Mouse (Mus musculus) MEL (cell line): ENCODE measurements around the gene Gas1. TPM values are rescaled to one million over a fixed set of nuclear protein-coding genes. Genes with fewer than 3 reads are reported as not detected.

ENCODE experiments used
- DNase-seq: peaks from one replicate; pipeline ENCODE4 v3.0.0; 2011; ENCODE audit warnings: low read depth, low spot score
- H3K27ac ChIP-seq: 2 replicates; pipeline ENCODE4 v1.5.1; 2012; ENCODE audit warnings: low read depth, mild to moderate bottlenecking, control low read depth, low read length, moderate library complexity; ENCODE audit not compliant: control insufficient read depth
- H3K27me3 ChIP-seq, 2 experiments: fragments of 150-350 bp in 1 of 2; sonication (generic) in 1 of 2; 2 replicates each; pipeline ENCODE4 v1.6.1; 2012; ENCODE audit warnings: low read length in 2 of 2, mild to moderate bottlenecking in 2 of 2, improper control_type of control experiment in 1 of 2, moderate library complexity in 1 of 2; ENCODE audit not compliant: insufficient read depth in 2 of 2, control insufficient read depth in 1 of 2
- H3K36me3 ChIP-seq, 2 experiments: 2 replicates each; pipeline ENCODE4 v1.6.1; 2012 to 2014; ENCODE audit warnings: low read length in 2 of 2, improper control_type of control experiment in 1 of 2, inconsistent platforms in 1 of 2, mild to moderate bottlenecking in 1 of 2; ENCODE audit not compliant: insufficient read depth in 2 of 2, control insufficient read depth in 1 of 2
- H3K4me1 ChIP-seq, 2 experiments: fragments of 150-350 bp in 1 of 2; sonication (generic) in 1 of 2; 2 replicates each; pipeline ENCODE4 v1.6.1; 2012; ENCODE audit warnings: low read length in 2 of 2, improper control_type of control experiment in 1 of 2, mild to moderate bottlenecking in 1 of 2; ENCODE audit not compliant: insufficient read depth in 2 of 2, control insufficient read depth in 1 of 2
- H3K4me3 ChIP-seq, 2 experiments: fragments of 150-350 bp in 1 of 2; sonication (generic) in 1 of 2; 2 replicates each; pipeline ENCODE4 v1.5.1; 2012; ENCODE audit warnings: low read depth in 2 of 2, low read length in 2 of 2, mild to moderate bottlenecking in 2 of 2, moderate library complexity in 2 of 2, control low read depth in 1 of 2, improper control_type of control experiment in 1 of 2; ENCODE audit not compliant: control insufficient read depth in 1 of 2, insufficient read depth in 1 of 2
- H3K79me2 ChIP-seq: 2 replicates; pipeline ENCODE4 v1.6.1; 2012; ENCODE audit warnings: mild to moderate bottlenecking, low read length, moderate library complexity; ENCODE audit not compliant: control insufficient read depth, poor library complexity, insufficient read depth
- H3K9ac ChIP-seq: 2 replicates; pipeline ENCODE4 v1.6.1; 2012; ENCODE audit warnings: low read depth, mild to moderate bottlenecking, control low read depth, low read length, moderate library complexity; ENCODE audit not compliant: control insufficient read depth, poor library complexity, severe bottlenecking
- H3K9me3 ChIP-seq: fragments of 150-350 bp; sonication (generic); replicated peaks from 2 replicates; pipeline ENCODE4 v1.6.1; 2012; ENCODE audit warnings: mild to moderate bottlenecking, low read length, improper control_type of control experiment, moderate library complexity; ENCODE audit not compliant: insufficient read depth
- CHD2 ChIP-seq: IDR thresholded peaks from 2 replicates; pipeline ENCODE4 v1.6.1; 2011; ENCODE audit warnings: low read length, improper control_type of control experiment
- CTCF ChIP-seq, 3 experiments: IDR thresholded peaks in 2 of 3; conservative IDR thresholded peaks in 1 of 3; 2 replicates each; pipeline ENCODE4 v1.5.1; 2011 to 2012; ENCODE audit warnings: low read length in 3 of 3, low read depth in 2 of 3, mild to moderate bottlenecking in 2 of 3, improper control_type of control experiment in 1 of 3, inconsistent platforms in 1 of 3, mixed read lengths in 1 of 3, moderate library complexity in 1 of 3; ENCODE audit not compliant: control insufficient read depth in 1 of 3, insufficient read depth in 1 of 3, poor library complexity in 1 of 3, severe bottlenecking in 1 of 3
- ELF1 ChIP-seq: IDR thresholded peaks from 2 replicates; pipeline ENCODE4 v1.6.1; 2014; ENCODE audit warnings: low read depth, mild to moderate bottlenecking, inconsistent platforms, low read length, improper control_type of control experiment, moderate library complexity
- EP300 ChIP-seq, 2 experiments: IDR thresholded peaks; 2 replicates each; pipeline ENCODE4 v1.6.1; 2011; ENCODE audit warnings: improper control_type of control experiment in 2 of 2, low read length in 2 of 2, low read depth in 1 of 2, mild to moderate bottlenecking in 1 of 2
- GABPA ChIP-seq: IDR thresholded peaks from 2 replicates; pipeline ENCODE4 v1.6.1; 2012; ENCODE audit warnings: low read depth, mild to moderate bottlenecking, inconsistent platforms, low read length, improper control_type of control experiment, moderate library complexity
- HCFC1 ChIP-seq: IDR thresholded peaks from 2 replicates; pipeline ENCODE4 v1.6.1; 2012; ENCODE audit warnings: low read depth, mild to moderate bottlenecking, inconsistent platforms, low read length, improper control_type of control experiment, moderate library complexity
- JUND ChIP-seq: IDR thresholded peaks from 2 replicates; pipeline ENCODE4 v1.6.1; 2011; ENCODE audit warnings: low read depth, mild to moderate bottlenecking, improper control_type of control experiment, low read length
- MEF2A ChIP-seq: IDR thresholded peaks from 2 replicates; pipeline ENCODE4 v1.6.1; 2014; ENCODE audit warnings: low read depth, mild to moderate bottlenecking, inconsistent platforms, low read length, improper control_type of control experiment; ENCODE audit not compliant: poor library complexity, insufficient replicate concordance, severe bottlenecking; ENCODE audit errors: extremely low read depth
- MXI1 ChIP-seq: IDR thresholded peaks from 2 replicates; pipeline ENCODE4 v1.6.1; 2011; ENCODE audit warnings: mild to moderate bottlenecking, low read depth, low read length, improper control_type of control experiment
- MYB ChIP-seq: IDR thresholded peaks from 2 replicates; pipeline ENCODE4 v1.6.1; 2011; ENCODE audit warnings: mild to moderate bottlenecking, low read depth, low read length, improper control_type of control experiment
- MYC ChIP-seq: IDR thresholded peaks from 2 replicates; pipeline ENCODE4 v1.6.1; 2011; ENCODE audit warnings: low read depth, mild to moderate bottlenecking, low read length, improper control_type of control experiment, moderate library complexity
- POLR2A ChIP-seq, 2 experiments: IDR thresholded peaks; 2 replicates each; pipeline ENCODE4 v1.6.1; 2011 to 2012; ENCODE audit warnings: low read length in 2 of 2, mild to moderate bottlenecking in 2 of 2, control low read depth in 1 of 2, improper control_type of control experiment in 1 of 2, low read depth in 1 of 2, moderate library complexity in 1 of 2; ENCODE audit not compliant: control insufficient read depth in 1 of 2, insufficient read depth in 1 of 2, poor library complexity in 1 of 2
- POLR2AphosphoS2 ChIP-seq: IDR thresholded peaks from 2 replicates; pipeline ENCODE4 v1.6.1; 2011; ENCODE audit warnings: low read length, improper control_type of control experiment
- RCOR1 ChIP-seq: IDR thresholded peaks from 2 replicates; pipeline ENCODE4 v1.6.1; 2012; ENCODE audit warnings: low read depth, mild to moderate bottlenecking, inconsistent platforms, low read length, improper control_type of control experiment
- SIN3A ChIP-seq: IDR thresholded peaks from 2 replicates; pipeline ENCODE4 v1.6.1; 2012; ENCODE audit warnings: low read length, improper control_type of control experiment, inconsistent platforms
- TAL1 ChIP-seq: IDR thresholded peaks from 2 replicates; pipeline ENCODE4 v1.6.1; 2012; ENCODE audit warnings: mild to moderate bottlenecking, inconsistent platforms, low read length, moderate library complexity, mixed read lengths
- TBP ChIP-seq: IDR thresholded peaks from 2 replicates; pipeline ENCODE4 v1.8.0; 2011; ENCODE audit warnings: low read depth, low read length, improper control_type of control experiment
- USF2 ChIP-seq, 2 experiments: IDR thresholded peaks; 2 replicates each; pipeline ENCODE4 v1.6.1; 2011 to 2012; ENCODE audit warnings: improper control_type of control experiment in 2 of 2, low read length in 2 of 2, borderline replicate concordance in 1 of 2, inconsistent platforms in 1 of 2, low read depth in 1 of 2, mild to moderate bottlenecking in 1 of 2; ENCODE audit not compliant: insufficient read depth in 1 of 2
- ZC3H11A ChIP-seq: IDR thresholded peaks from 2 replicates; pipeline ENCODE4 v1.6.1; 2012; ENCODE audit warnings: low read depth, mild to moderate bottlenecking, inconsistent platforms, low read length, improper control_type of control experiment
- ZMIZ1 ChIP-seq: IDR thresholded peaks from 2 replicates; pipeline ENCODE4 v1.6.1; 2012; ENCODE audit warnings: low read depth, mild to moderate bottlenecking, inconsistent platforms, low read length, improper control_type of control experiment, moderate library complexity
- polyA plus RNA-seq, 2 experiments: library from polyadenylated mRNA; stranded (reverse) in 1 of 2; unstranded in 1 of 2; fragments of >175 nt in 1 of 2; fragments of >200 nt in 1 of 2; gene quantifications; 2 replicates each; pipeline versions ENCODE4 v1.2.1 to v1.2.4; 2012; ENCODE audit warnings: low replicate concordance in 2 of 2, low read depth in 1 of 2; ENCODE audit not compliant: insufficient read length in 2 of 2, insufficient read depth in 1 of 2, missing spikeins in 1 of 2
- total RNA-seq: library from RNA; depleted of rRNA; stranded (reverse); fragments of 300-350 nt; gene quantifications from 2 replicates; pipeline ENCODE4 v1.2.3, GENCODE M21; 2012

The Gas1 gene
- total and polyA plus RNA-seq, 3 experiments, result not detected

DNA sequence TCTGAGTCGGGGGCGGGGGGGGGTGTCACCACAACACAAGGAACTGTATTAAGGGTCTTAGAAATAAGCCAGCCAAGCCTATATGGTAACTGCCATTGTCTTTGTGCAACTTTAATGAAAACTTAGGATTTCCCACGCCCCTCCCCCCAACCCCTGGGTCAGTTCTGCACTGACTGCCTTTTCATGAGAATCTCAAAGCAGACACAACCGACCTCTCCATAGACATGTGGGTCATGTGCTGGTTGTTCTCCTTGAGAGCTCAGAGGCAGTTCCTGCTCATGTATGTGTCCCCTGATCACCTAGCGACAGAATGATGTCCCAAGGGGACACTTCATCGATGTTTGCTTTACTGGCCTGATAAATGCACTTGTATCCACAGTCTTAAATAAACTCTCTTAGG lies 27.6 kb upstream of the Gas1 start:
- no peaks in the 10 kb centered on the region for H3K4me1 ChIP-seq
- no peak overlapping the region for H3K9ac ChIP-seq
- DNase-seq, result no peak
- H3K27ac ChIP-seq, result no peak overlapping the region
- TF ChIP-seq POLR2AphosphoS2 (no peak), MEF2A (no peak), ZMIZ1 (no peak), HCFC1 (no peak), POLR2A (IDR thresholded peaks at IDR 0.05; ENCODE audit: control insufficient read depth in 1 of 2, insufficient read depth in 1 of 2, low read depth in 1 of 2, low read length in 2 of 2, poor library complexity in 1 of 2) (no peak)
- TF ChIP-seq, all 39 proteins: peak for 0
- H3K79me2 ChIP-seq, result no peaks in the 10 kb centered on the region
- H3K27me3 ChIP-seq, result no peaks in the 10 kb centered on the region
- no peaks in the 10 kb centered on the region for H3K9me3 ChIP-seq
- H3K36me3 ChIP-seq, result no peaks in the 10 kb centered on the region
- H3K4me3 ChIP-seq, result no peak overlapping the region

DNA sequence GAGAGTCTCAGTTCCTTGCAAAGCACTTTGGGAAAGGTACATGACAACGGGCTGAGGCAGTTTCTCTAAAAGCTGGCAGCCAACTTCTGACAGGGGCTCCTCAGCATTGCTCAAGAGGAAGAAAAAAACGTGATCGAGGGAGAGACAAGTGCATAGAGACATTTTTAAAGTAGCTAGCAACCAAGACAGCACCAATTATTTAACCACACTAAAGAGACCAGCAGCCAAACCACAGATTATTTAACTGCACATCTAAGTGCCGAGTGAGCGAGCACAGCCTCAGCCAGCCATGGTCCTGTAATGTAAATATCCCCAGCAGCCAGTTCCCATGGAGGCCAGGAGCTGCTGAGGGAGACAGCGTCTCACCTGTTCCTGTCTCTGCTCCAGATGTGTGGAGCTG lies 16.1 kb upstream of the Gas1 start:
- no peaks in the 10 kb centered on the region for H3K4me1 ChIP-seq
- H3K9me3 ChIP-seq, result no peaks in the 10 kb centered on the region
- H3K9ac ChIP-seq, result no peak overlapping the region
- no peaks in the 10 kb centered on the region for H3K27me3 ChIP-seq
- H3K36me3 ChIP-seq, result no peaks in the 10 kb centered on the region
- no peak for DNase-seq
- H3K79me2 ChIP-seq, result no peaks in the 10 kb centered on the region
- TF ChIP-seq MXI1 (no peak), GABPA (no peak), EP300 (IDR thresholded peaks at IDR 0.05; ENCODE audit: low read depth in 1 of 2, low read length in 2 of 2) (no peak), USF2 (IDR thresholded peaks at IDR 0.05; ENCODE audit: borderline replicate concordance in 1 of 2, insufficient read depth in 1 of 2, low read depth in 1 of 2, low read length in 2 of 2) (no peak), JUND (no peak), SIN3A (no peak), MYC (no peak), ELF1 (no peak), MYB (no peak), CTCF (IDR thresholded peaks at IDR 0.05 in 2 of 3, conservative IDR thresholded peaks at IDR 0.05 in 1 of 3; ENCODE audit: control insufficient read depth in 1 of 3, insufficient read depth in 1 of 3, low read depth in 2 of 3, low read length in 3 of 3, poor library complexity in 1 of 3, severe bottlenecking in 1 of 3) (no peak), TBP (no peak), ZMIZ1 (no peak), TAL1 (no peak), ZC3H11A (no peak), RCOR1 (no peak), CHD2 (no peak)
- H3K4me3 ChIP-seq, result no peak overlapping the region
- no peak overlapping the region for H3K27ac ChIP-seq
